Mouse (Mus musculus): ENCODE measurements around the gene Hsd3b2.

- no peak for TF ChIP-seq CTCF (conservative IDR thresholded peaks at IDR 0.05; ENCODE audit: insufficient read depth, insufficient read length, low read depth, low read length)
- TF ChIP-seq POLR2A (IDR thresholded peaks at IDR 0.05; ENCODE audit: low read depth, low read length), result no peak
These were observed 32.5 kb upstream of the Hsd3b2 start for GRCm38 (mm10) chr3:98756836-98757235.
